Comparison of ENCODE assay signal across 8 mouse cellular contexts in the genomic region with DNA sequence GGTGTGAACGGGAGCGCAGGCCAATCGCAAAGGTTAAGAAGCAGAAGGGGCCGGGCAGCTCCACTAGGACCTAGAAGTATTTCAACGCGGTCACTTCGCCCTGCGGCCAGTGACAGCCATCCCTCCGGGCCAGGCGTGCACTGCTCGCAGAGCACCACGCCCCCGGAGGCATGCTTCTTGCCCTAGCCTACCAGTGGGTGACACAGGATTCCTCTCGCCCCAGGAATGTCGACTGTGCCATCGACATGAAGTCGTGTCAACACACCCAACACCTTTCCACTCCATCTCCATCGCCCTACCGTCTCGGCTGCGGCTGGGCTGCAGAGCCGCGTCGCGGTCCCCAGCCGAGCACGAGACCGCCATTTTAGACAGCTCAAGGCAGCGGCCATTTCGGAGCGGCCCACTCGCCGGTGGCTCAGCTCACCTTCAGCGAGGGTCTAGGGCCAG. TPM values are rescaled to one million over a fixed set of nuclear protein-coding genes. Genes with fewer than 3 reads are reported as not detected.
DNase-seq lines count a peak whose midpoint lies in the region; ATAC-seq lines count a peak whose summit lies in the region.

No protein-coding gene starts in this region.

- H3K9me3 ChIP-seq in liver, embryonic 11.5 days (ENCODE audit: control insufficient read depth, low read length): no peaks in the 10 kb centered on the region
- no peaks in the 10 kb centered on the region for H3K9me3 ChIP-seq in midbrain, embryonic 16.5 days (replicated peaks; ENCODE audit: control insufficient read depth, low read length, poor library complexity, severe bottlenecking)

- H3K4me3 ChIP-seq in liver, embryonic 11.5 days (ENCODE audit: low read depth, low read length): peak overlapping the region; percentile 62
- H3K4me3 ChIP-seq in midbrain, embryonic 16.5 days (ENCODE audit: low read depth, low read length): peak overlapping the region; percentile 55

- WGBS in liver, embryonic 11.5 days: 0% methylated on average over 34 of the region's 34 CpGs
- WGBS in midbrain, embryonic 16.5 days: under 1% methylated on average over 34 of the region's 34 CpGs

- ATAC-seq in frontal cortex, adult (ENCODE audit: low TSS enrichment): peak; percentile 70
- peak; percentile 65 for ATAC-seq in inflammation-experienced regulatory T-cells, adult 6 months
- peak; percentile 82 for ATAC-seq in liver, embryonic 11.5 days (replicated peaks; ENCODE audit: low FRiP score)
- peak; percentile 89 for ATAC-seq in midbrain, embryonic 16.5 days

- H3K27ac ChIP-seq in liver, embryonic 11.5 days (ENCODE audit: low read depth, low read length): peak overlapping the region; percentile 90
- H3K27ac ChIP-seq in midbrain, embryonic 16.5 days (ENCODE audit: low read length): peak overlapping the region; percentile 100

- H3K4me2 ChIP-seq in liver, embryonic 11.5 days: peak overlapping the region; percentile 79
- peak overlapping the region; percentile 83 for H3K4me2 ChIP-seq in midbrain, embryonic 16.5 days (ENCODE audit: low read length)

- peak overlapping the region; percentile 95 for H3K9ac ChIP-seq in liver, embryonic 11.5 days (ENCODE audit: low read depth, low read length)
- peak overlapping the region; percentile 70 for H3K9ac ChIP-seq in midbrain, embryonic 16.5 days (ENCODE audit: low read depth, low read length)

- no peaks in the 10 kb centered on the region for H3K27me3 ChIP-seq in liver, embryonic 11.5 days (replicated peaks; ENCODE audit: control insufficient read depth, insufficient read depth, low read length)
- no peaks in the 10 kb centered on the region for H3K27me3 ChIP-seq in midbrain, embryonic 16.5 days (ENCODE audit: control insufficient read depth, insufficient read depth, low read depth, low read length)

- H3K4me1 ChIP-seq in liver, embryonic 11.5 days (replicated peaks; ENCODE audit: control insufficient read depth, insufficient read depth, low read length): peaks cover 13% of the 10 kb centered on the region
- H3K4me1 ChIP-seq in midbrain, embryonic 16.5 days (ENCODE audit: control insufficient read depth, insufficient read depth, low read length): peaks cover 13% of the 10 kb centered on the region

- no peaks in the 10 kb centered on the region for H3K36me3 ChIP-seq in liver, embryonic 11.5 days (ENCODE audit: control insufficient read depth, insufficient read depth, low read length)
- H3K36me3 ChIP-seq in midbrain, embryonic 16.5 days (ENCODE audit: control insufficient read depth, insufficient read depth, low read length): no peaks in the 10 kb centered on the region

- peak; percentile 65 to 92 for DNase-seq in urinary bladder, adult 18-20 months (ENCODE audit: low spot score in 2 of 2)
- DNase-seq in urinary bladder, adult 2 months (ENCODE audit: low spot score): no peak
- peak; percentile 76 for DNase-seq in cerebellum, adult 9-10 months
- DNase-seq in liver, embryonic 11.5 days (ENCODE audit: low spot score): no peak
- no peak for DNase-seq in Muller cell, postnatal 12 days (ENCODE audit: inconsistent ontology term)

RNA-seq across cellular contexts. Expression of gene Eif4g2, which starts 39.3 kb away (rescaled TPM):
- polyA plus RNA-seq in urinary bladder, adult 2 months (2012; rRNA removed): 383 and 397 TPM in 2 replicates
- 1,000 to 10,000 TPM in 1 of 3 experiments, 100 to 1,000 TPM in 2; 799 to 1,002 (median 808) TPM for polyA plus RNA-seq in inflammation-experienced regulatory T-cells, adult 6 months (2017; shearing (Covaris generic))
- polyA plus RNA-seq in liver, embryonic 11.5 days (2014; fragmentation: Nextera tagmentation; extraction: Ambion mirVana): 1,063 and 1,240 TPM in 2 replicates
- 1,168 and 1,270 TPM in 2 replicates for polyA plus RNA-seq in midbrain, embryonic 16.5 days (2015; fragmentation: Nextera tagmentation; extraction: Ambion mirVana)

Comparison
In these comparisons a context has a peak if more than half of its experiments do, and no peak if none do; other contexts are left out.
1. DNase-seq: peak in urinary bladder, adult 18-20 months (2 of 2) and cerebellum, adult 9-10 months (single experiment); none in urinary bladder, adult 2 months (single experiment), liver, embryonic 11.5 days (single experiment) and Muller cell, postnatal 12 days (single experiment).
2. Peak in every context shown above with its lines, with median percentiles within 50 percentile points of each other: ATAC-seq.